Comparison of ENCODE assay signal across 18 mouse cellular contexts in the genomic region with DNA sequence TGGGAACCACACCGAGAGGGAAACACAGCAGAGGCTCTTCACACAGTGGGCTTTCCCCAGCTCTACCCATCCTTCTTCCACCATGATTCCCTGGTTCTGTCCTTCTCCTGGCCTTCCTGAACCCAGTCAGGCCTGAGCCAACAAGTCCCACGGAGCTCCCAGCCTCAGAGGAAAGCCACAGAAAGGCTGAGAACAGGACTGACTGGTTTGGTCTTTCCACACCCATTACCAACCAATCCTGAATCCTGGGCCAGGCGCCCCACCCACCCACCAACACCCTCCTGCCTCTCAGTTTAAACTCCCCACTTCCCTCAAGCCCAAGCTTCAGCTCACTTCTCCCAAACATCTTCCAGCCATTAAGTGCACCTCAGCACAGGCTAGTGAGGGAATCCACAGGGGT. TPM values are rescaled to one million over a fixed set of nuclear protein-coding genes. Genes with fewer than 3 reads are reported as not detected.
DNase-seq lines count a peak whose midpoint lies in the region; ATAC-seq and TF ChIP-seq lines count a peak whose summit lies in the region.
"Had no signal": no experiment of that assay in that cellular context is flagged by ENCODE, and none has a peak within 500 bp of the region (broad histone marks: within the 10 kb centered on the region; RNA-seq: fewer than 3 reads in every experiment).

No protein-coding gene starts in this region.

- 68% methylated on average over 3 of the region's 3 CpGs for WGBS in intestine, embryonic 14.5 days
- WGBS in intestine, postnatal 0 days: 33% methylated on average over 3 of the region's 3 CpGs
- 65% methylated on average over 3 of the region's 3 CpGs for WGBS in midbrain, embryonic 11.5 days
- 62% methylated on average over 3 of the region's 3 CpGs for WGBS in midbrain, embryonic 14.5 days
- WGBS in stomach, embryonic 15.5 days: 52% methylated on average over 3 of the region's 3 CpGs

- TF ChIP-seq CTCF in intestine, postnatal 0 days (IDR thresholded peaks at IDR 0.05; ENCODE audit: low read depth): no peak

- H3K4me2 ChIP-seq in intestine, embryonic 14.5 days (ENCODE audit: low read length): no peak overlapping the region
- no peak overlapping the region for H3K4me2 ChIP-seq in intestine, postnatal 0 days (replicated peaks; ENCODE audit: low read depth)
- H3K4me2 ChIP-seq in midbrain, embryonic 11.5 days: no peak overlapping the region
- H3K4me2 ChIP-seq in midbrain, embryonic 14.5 days (ENCODE audit: low read length): no peak overlapping the region
- no peak overlapping the region for H3K4me2 ChIP-seq in stomach, embryonic 15.5 days
- H3K4me2 ChIP-seq: heart, embryonic 13.5 days; limb, embryonic 12.5 days had no signal

- no peaks in the 10 kb centered on the region for H3K9me3 ChIP-seq in intestine, embryonic 14.5 days (ENCODE audit: control insufficient read depth, low read length)
- no peaks in the 10 kb centered on the region for H3K9me3 ChIP-seq in intestine, postnatal 0 days (ENCODE audit: control insufficient read depth)
- peaks cover 3% of the 10 kb centered on the region; the same call in 1 of the 2 replicates for H3K9me3 ChIP-seq in midbrain, embryonic 11.5 days (ENCODE audit: control insufficient read depth, low read length)
- H3K9me3 ChIP-seq in midbrain, embryonic 14.5 days (ENCODE audit: control insufficient read depth, low read length): no peaks in the 10 kb centered on the region
- H3K9me3 ChIP-seq in stomach, embryonic 15.5 days: no peaks in the 10 kb centered on the region
- H3K9me3 ChIP-seq: heart, embryonic 13.5 days; limb, embryonic 12.5 days; midbrain, embryonic 10.5 days had no signal

- no peak overlapping the region for H3K9ac ChIP-seq in intestine, embryonic 14.5 days (ENCODE audit: low read length)
- H3K9ac ChIP-seq in intestine, postnatal 0 days (ENCODE audit: low read depth, low read length): no peak overlapping the region
- H3K9ac ChIP-seq in midbrain, embryonic 11.5 days (ENCODE audit: low read length): no peak overlapping the region
- no peak overlapping the region for H3K9ac ChIP-seq in midbrain, embryonic 14.5 days (replicated peaks; ENCODE audit: low read length)
- H3K9ac ChIP-seq in stomach, embryonic 15.5 days: no peak overlapping the region
- H3K9ac ChIP-seq: heart, embryonic 13.5 days; limb, embryonic 12.5 days had no signal

- peaks cover 13% of the 10 kb centered on the region; the same call in 1 of the 2 replicates for H3K4me1 ChIP-seq in intestine, embryonic 14.5 days (replicated peaks; ENCODE audit: control insufficient read depth, insufficient read depth, low read length)
- H3K4me1 ChIP-seq in intestine, postnatal 0 days (replicated peaks; ENCODE audit: control insufficient read depth, insufficient read depth, low read length): no peaks in the 10 kb centered on the region; the same call in 1 of the 2 replicates
- peaks cover 3% of the 10 kb centered on the region; the same call in 1 of the 2 replicates for H3K4me1 ChIP-seq in midbrain, embryonic 11.5 days (ENCODE audit: control insufficient read depth, insufficient read depth, low read length)
- H3K4me1 ChIP-seq in midbrain, embryonic 14.5 days (ENCODE audit: control insufficient read depth, insufficient read depth, low read length): no peaks in the 10 kb centered on the region
- peaks cover 13% of the 10 kb centered on the region; the same call in 1 of the 2 replicates for H3K4me1 ChIP-seq in stomach, embryonic 15.5 days

- H3K36me3 ChIP-seq in intestine, embryonic 14.5 days (ENCODE audit: control insufficient read depth, insufficient read depth, low read length): no peaks in the 10 kb centered on the region
- no peaks in the 10 kb centered on the region for H3K36me3 ChIP-seq in intestine, postnatal 0 days (ENCODE audit: control insufficient read depth, insufficient read depth)
- no peaks in the 10 kb centered on the region for H3K36me3 ChIP-seq in midbrain, embryonic 11.5 days (ENCODE audit: control insufficient read depth, insufficient read depth, low read length)
- no peaks in the 10 kb centered on the region for H3K36me3 ChIP-seq in midbrain, embryonic 14.5 days (ENCODE audit: control insufficient read depth, insufficient read depth, low read length)
- no peaks in the 10 kb centered on the region for H3K36me3 ChIP-seq in stomach, embryonic 15.5 days
- H3K36me3 ChIP-seq: heart, embryonic 13.5 days; hindbrain, embryonic 10.5 days; limb, embryonic 12.5 days; midbrain, embryonic 10.5 days had no signal

- 0 out of 2 replicates have a peak, but pooled peaks have one; percentile 29 for ATAC-seq in intestine, embryonic 14.5 days (replicated peaks; ENCODE audit: low FRiP score, low TSS enrichment, low read depth)
- ATAC-seq in intestine, postnatal 0 days: no peak
- no peak for ATAC-seq in midbrain, embryonic 11.5 days (ENCODE audit: low FRiP score)
- no peak for ATAC-seq in midbrain, embryonic 14.5 days (ENCODE audit: low FRiP score, low TSS enrichment)
- peak; percentile 66 for ATAC-seq in stomach, embryonic 15.5 days (ENCODE audit: insufficient read depth, low FRiP score, low read depth)
- ATAC-seq: Patski had no signal

- no peaks in the 10 kb centered on the region for H3K27me3 ChIP-seq in intestine, embryonic 14.5 days (replicated peaks; ENCODE audit: control insufficient read depth, insufficient read depth, low read length)
- H3K27me3 ChIP-seq in intestine, postnatal 0 days (replicated peaks; ENCODE audit: control insufficient read depth, insufficient read depth, low read length): no peaks in the 10 kb centered on the region
- peaks cover 18% of the 10 kb centered on the region for H3K27me3 ChIP-seq in midbrain, embryonic 11.5 days (ENCODE audit: control insufficient read depth, insufficient read depth, low read length)
- peaks cover 20% of the 10 kb centered on the region for H3K27me3 ChIP-seq in midbrain, embryonic 14.5 days (ENCODE audit: control insufficient read depth, insufficient read depth, low read length)
- H3K27me3 ChIP-seq in stomach, embryonic 15.5 days (replicated peaks): no peaks in the 10 kb centered on the region
- H3K27me3 ChIP-seq: heart, embryonic 13.5 days; Patski had no signal

- DNase-seq in intestine, embryonic 14.5 days (ENCODE audit: low spot score): peak; percentile 58
- DNase-seq in midbrain, embryonic 11.5 days (ENCODE audit: low spot score, missing footprints): peak; percentile 41
- DNase-seq in midbrain, embryonic 14.5 days: no peak
- peak; percentile 36 for DNase-seq in kidney, postnatal 14 days
- DNase-seq in spleen, adult 12 weeks (ENCODE audit: low spot score): no peak
- DNase-seq in testis, postnatal 14 days (ENCODE audit: low spot score): no peak
- DNase-seq: cerebellum, adult 18-20 months; gastrocnemius, postnatal 10 days; thymus, postnatal 14 days had no signal

- no peak overlapping the region for H3K27ac ChIP-seq in intestine, embryonic 14.5 days (ENCODE audit: low read depth)
- H3K27ac ChIP-seq in intestine, postnatal 0 days (ENCODE audit: low read depth, low read length): no peak overlapping the region
- H3K27ac ChIP-seq in midbrain, embryonic 11.5 days (ENCODE audit: low read depth, low read length): no peak overlapping the region
- no peak overlapping the region for H3K27ac ChIP-seq in midbrain, embryonic 14.5 days (replicated peaks; ENCODE audit: low read depth, low read length)
- H3K27ac ChIP-seq in stomach, embryonic 15.5 days: peak overlapping the region; percentile 84
- H3K27ac ChIP-seq: heart, embryonic 13.5 days; hindbrain, embryonic 10.5 days; kidney, postnatal 0 days; limb, embryonic 12.5 days; midbrain, embryonic 10.5 days had no signal

- no peak overlapping the region for H3K4me3 ChIP-seq in intestine, embryonic 14.5 days (ENCODE audit: low read depth, low read length)
- H3K4me3 ChIP-seq in intestine, postnatal 0 days (ENCODE audit: low read depth, low read length): no peak overlapping the region
- no peak overlapping the region for H3K4me3 ChIP-seq in midbrain, embryonic 11.5 days (ENCODE audit: low read depth, low read length)
- no peak overlapping the region for H3K4me3 ChIP-seq in midbrain, embryonic 14.5 days (replicated peaks; ENCODE audit: low read depth, low read length)
- H3K4me3 ChIP-seq in stomach, embryonic 15.5 days (replicated peaks): no peak overlapping the region
- H3K4me3 ChIP-seq: heart, embryonic 13.5 days; hindbrain, embryonic 10.5 days; limb, embryonic 12.5 days; midbrain, embryonic 10.5 days; myocyte had no signal

RNA-seq across cellular contexts. Expression of gene Susd1, which starts 4.4 kb away (rescaled TPM):
- 8.0 and 8.3 TPM in 2 replicates for polyA plus RNA-seq in intestine, embryonic 14.5 days (2014; fragmentation: Nextera tagmentation; extraction: Ambion mirVana)
- polyA plus RNA-seq in intestine, postnatal 0 days (2015; fragmentation: Nextera tagmentation; extraction: Ambion mirVana): 5.0 and 5.9 TPM in 2 replicates
- polyA plus RNA-seq in midbrain, embryonic 11.5 days (2014; fragmentation: Nextera tagmentation; extraction: Ambion mirVana): 1.0 and 1.5 TPM in 2 replicates
- 0.72 and 0.86 TPM in 2 replicates for polyA plus RNA-seq in midbrain, embryonic 14.5 days (2014; fragmentation: Nextera tagmentation; extraction: Ambion mirVana)
- 9.1 and 12.6 TPM in 2 replicates for polyA plus RNA-seq in stomach, embryonic 15.5 days (2015; fragmentation: Nextera tagmentation; extraction: Ambion mirVana)

Comparison
In these comparisons a context has a peak if more than half of its experiments do, and no peak if none do; other contexts are left out.
1. ATAC-seq: peak in intestine, embryonic 14.5 days (single experiment) and stomach, embryonic 15.5 days (single experiment); none in intestine, postnatal 0 days (single experiment), midbrain, embryonic 11.5 days (single experiment) and midbrain, embryonic 14.5 days (single experiment).
2. DNase-seq: peak in intestine, embryonic 14.5 days (single experiment), midbrain, embryonic 11.5 days (single experiment) and kidney, postnatal 14 days (single experiment); none in midbrain, embryonic 14.5 days (single experiment), spleen, adult 12 weeks (single experiment) and testis, postnatal 14 days (single experiment).